9 mouse cellular contexts compared by ENCODE assay signal in the genomic region with DNA sequence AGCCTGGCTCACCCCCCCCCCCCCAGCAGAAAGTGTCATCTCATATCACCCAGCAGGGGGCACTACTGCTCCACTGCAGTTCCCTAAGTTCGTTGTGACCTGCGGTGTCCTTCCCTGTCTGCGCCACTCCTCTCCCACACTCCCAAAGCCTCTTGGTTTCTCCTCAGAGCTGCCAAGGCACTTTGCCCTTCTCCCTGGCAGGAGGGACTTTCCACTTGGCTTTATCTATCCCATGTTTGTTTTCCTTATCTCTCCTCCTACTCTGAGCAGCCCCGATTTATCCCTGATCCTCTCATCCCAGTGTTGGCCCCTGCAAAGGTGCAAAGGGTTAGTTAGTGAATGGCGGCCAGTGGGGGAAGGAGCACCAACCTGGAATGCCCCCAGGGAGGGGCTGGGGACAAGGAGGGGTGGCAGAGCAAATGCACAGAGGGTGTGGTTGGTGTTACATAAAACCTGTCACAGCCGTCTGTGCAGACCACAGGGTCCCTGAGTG. TPM values are rescaled to one million over a fixed set of nuclear protein-coding genes. Genes with fewer than 3 reads are reported as not detected.
A peak's percentile ranks its signal among the peaks of the same experiment; 100 is the strongest.
DNase-seq lines count a peak whose midpoint lies in the region; ATAC-seq and TF ChIP-seq lines count a peak whose summit lies in the region.
"Had no signal": no experiment of that assay in that cellular context is flagged by ENCODE, and none has a peak within 500 bp of the region (broad histone marks: within the 10 kb centered on the region; RNA-seq: fewer than 3 reads in every experiment).

No protein-coding gene starts in this region.

- no peak for ATAC-seq in midbrain, embryonic 13.5 days
- ATAC-seq in intestine, embryonic 16.5 days: peak; percentile 96
- peak; percentile 77 for ATAC-seq in neutrophil, adult 5-6 weeks (ENCODE audit: extremely low read depth, insufficient number of reproducible peaks, low FRiP score, poor library complexity, severe bottlenecking)

- H3K9me3 ChIP-seq in midbrain, embryonic 10.5 days (replicated peaks): no peaks in the 10 kb centered on the region
- no peaks in the 10 kb centered on the region for H3K9me3 ChIP-seq in midbrain, embryonic 13.5 days
- no peaks in the 10 kb centered on the region for H3K9me3 ChIP-seq in intestine, embryonic 16.5 days (ENCODE audit: control insufficient read depth, low read length)
- H3K9me3 ChIP-seq: embryonic facial prominence, embryonic 13.5 days had no signal

- H3K36me3 ChIP-seq in midbrain, embryonic 10.5 days: no peaks in the 10 kb centered on the region
- no peaks in the 10 kb centered on the region for H3K36me3 ChIP-seq in midbrain, embryonic 13.5 days
- no peaks in the 10 kb centered on the region for H3K36me3 ChIP-seq in intestine, embryonic 16.5 days (ENCODE audit: control insufficient read depth, insufficient read depth, low read length)
- H3K36me3 ChIP-seq in thymus, adult 2 months (ENCODE audit: control insufficient read depth, insufficient read depth, low read length): no peaks in the 10 kb centered on the region
- H3K36me3 ChIP-seq: embryonic facial prominence, embryonic 13.5 days had no signal

- TF ChIP-seq POLR2A in thymus, adult 2 months (IDR thresholded peaks at IDR 0.05; ENCODE audit: control insufficient read depth, extremely low read depth, insufficient read depth, low read length, poor library complexity): no peak

- no peak overlapping the region for H3K4me2 ChIP-seq in midbrain, embryonic 13.5 days (replicated peaks)
- no peak overlapping the region for H3K4me2 ChIP-seq in intestine, embryonic 16.5 days (ENCODE audit: low read depth, low read length)
- H3K4me2 ChIP-seq: embryonic facial prominence, embryonic 13.5 days had no signal

- WGBS in midbrain, embryonic 10.5 days: 38% methylated on average over 6 of the region's 6 CpGs
- 30% methylated on average over 6 of the region's 6 CpGs for WGBS in midbrain, embryonic 13.5 days
- WGBS in intestine, embryonic 16.5 days: 16% methylated on average over 6 of the region's 6 CpGs
- 16% methylated on average over 6 of the region's 6 CpGs for WGBS in thymus, adult 2 months

- DNase-seq in midbrain, embryonic 10.5 days (ENCODE audit: low spot score): peak; percentile 64
- peak; percentile 53 for DNase-seq in c-Kit-positive CD71-positive TER-119-positive erythroid progenitor cells, embryonic 14.5 days (ENCODE audit: low spot score)
- DNase-seq in gastrocnemius, adult 18-20 months (ENCODE audit: low spot score): peak; percentile 72
- peak; percentile 52 for DNase-seq in liver
- peak; percentile 46 for DNase-seq in thymus, adult 2 months

- no peak overlapping the region for H3K4me3 ChIP-seq in midbrain, embryonic 10.5 days
- H3K4me3 ChIP-seq in midbrain, embryonic 13.5 days (replicated peaks): no peak overlapping the region
- no peak overlapping the region for H3K4me3 ChIP-seq in intestine, embryonic 16.5 days (ENCODE audit: low read length)
- H3K4me3 ChIP-seq in thymus, adult 2 months (ENCODE audit: control insufficient read depth, insufficient read depth, low read length): no peak overlapping the region
- H3K4me3 ChIP-seq: embryonic facial prominence, embryonic 13.5 days had no signal

- H3K4me1 ChIP-seq in midbrain, embryonic 10.5 days: peaks cover 5% of the 10 kb centered on the region
- no peaks in the 10 kb centered on the region for H3K4me1 ChIP-seq in midbrain, embryonic 13.5 days (replicated peaks)
- peaks cover 3% of the 10 kb centered on the region; the same call in 1 of the 2 replicates for H3K4me1 ChIP-seq in intestine, embryonic 16.5 days (ENCODE audit: control insufficient read depth, insufficient read depth, low read length)
- no peaks in the 10 kb centered on the region; the same call in 1 of the 2 replicates for H3K4me1 ChIP-seq in thymus, adult 2 months (replicated peaks; ENCODE audit: control insufficient read depth, insufficient read depth, low read length)

- TF ChIP-seq CTCF in thymus, adult 2 months (IDR thresholded peaks at IDR 0.05; ENCODE audit: borderline replicate concordance, control insufficient read depth, extremely low read depth, insufficient read depth, low read length, poor library complexity): peak; percentile 83; the same call in 1 of the 2 replicates

- H3K27ac ChIP-seq in midbrain, embryonic 10.5 days (replicated peaks): no peak overlapping the region
- no peak overlapping the region for H3K27ac ChIP-seq in midbrain, embryonic 13.5 days
- 0 out of 2 replicates have a peak overlapping the region, but pooled peaks have one; percentile 12 for H3K27ac ChIP-seq in intestine, embryonic 16.5 days (ENCODE audit: low read length)
- no peak overlapping the region for H3K27ac ChIP-seq in thymus, adult 2 months (ENCODE audit: control insufficient read depth, insufficient read depth, low read length)
- H3K27ac ChIP-seq: embryonic facial prominence, embryonic 13.5 days had no signal

- peaks cover 22% of the 10 kb centered on the region for H3K27me3 ChIP-seq in midbrain, embryonic 10.5 days (ENCODE audit: low read depth, poor library complexity, severe bottlenecking)
- 0 out of 2 replicates have a peak, but pooled peaks cover 5% of the 10 kb centered on the region for H3K27me3 ChIP-seq in midbrain, embryonic 13.5 days
- H3K27me3 ChIP-seq in intestine, embryonic 16.5 days (replicated peaks; ENCODE audit: control insufficient read depth, insufficient read depth, low read length): peaks cover 6% of the 10 kb centered on the region; the same call in 1 of the 2 replicates
- no peaks in the 10 kb centered on the region; the same call in 1 of the 2 replicates for H3K27me3 ChIP-seq in thymus, adult 2 months (ENCODE audit: control insufficient read depth, insufficient read depth, low read length)

- H3K9ac ChIP-seq in midbrain, embryonic 13.5 days (replicated peaks): no peak overlapping the region
- no peak overlapping the region for H3K9ac ChIP-seq in intestine, embryonic 16.5 days (ENCODE audit: low read depth, low read length)
- H3K9ac ChIP-seq: embryonic facial prominence, embryonic 13.5 days had no signal

RNA-seq across cellular contexts. Expression of a gene that starts 28.9 kb away (rescaled TPM):
- polyA plus RNA-seq in midbrain, embryonic 10.5 days (2016; fragmentation: Nextera tagmentation; extraction: Ambion mirVana): 2.0 TPM in 2 replicates
- polyA plus RNA-seq in midbrain, embryonic 13.5 days (2015; fragmentation: Nextera tagmentation; extraction: Ambion mirVana): 1.2 and 1.6 TPM in 2 replicates
- total RNA-seq in gastrocnemius, adult 18-20 months (2021): 10 to 100 TPM; 54.5 to 64.1 TPM
- 8.2 and 9.5 TPM in 2 replicates for polyA plus RNA-seq in intestine, embryonic 16.5 days (2015; fragmentation: Nextera tagmentation; extraction: Ambion mirVana)
- not detected in 2 replicates for total RNA-seq in neutrophil, adult 5-6 weeks (2017)
- polyA plus RNA-seq in thymus, adult 2 months (2012; rRNA removed): 22.5 and 31.5 TPM in 2 replicates

RNA-seq across cellular contexts. Expression of a gene that starts 30.8 kb away (rescaled TPM):
- polyA plus RNA-seq in midbrain, embryonic 10.5 days (2016; fragmentation: Nextera tagmentation; extraction: Ambion mirVana): 23.6 and 25.8 TPM in 2 replicates
- polyA plus RNA-seq in midbrain, embryonic 13.5 days (2015; fragmentation: Nextera tagmentation; extraction: Ambion mirVana): 13.7 and 14.3 TPM in 2 replicates
- 1 to 10 TPM; 7.0 to 7.6 TPM for total RNA-seq in gastrocnemius, adult 18-20 months (2021)
- 26.1 and 27.4 TPM in 2 replicates for polyA plus RNA-seq in intestine, embryonic 16.5 days (2015; fragmentation: Nextera tagmentation; extraction: Ambion mirVana)
- 7.4 and 9.3 TPM in 2 replicates for total RNA-seq in neutrophil, adult 5-6 weeks (2017)
- polyA plus RNA-seq in thymus, adult 2 months (2012; rRNA removed): 18.5 and 18.7 TPM in 2 replicates

RNA-seq across cellular contexts. Expression of a gene that starts 40.6 kb away (rescaled TPM):
- 7.2 and 11.2 TPM in 2 replicates for polyA plus RNA-seq in midbrain, embryonic 10.5 days (2016; fragmentation: Nextera tagmentation; extraction: Ambion mirVana)
- polyA plus RNA-seq in midbrain, embryonic 13.5 days (2015; fragmentation: Nextera tagmentation; extraction: Ambion mirVana): 24.0 and 32.1 TPM in 2 replicates
- total RNA-seq in gastrocnemius, adult 18-20 months (2021): under 1 TPM; 0.25 to 0.52 TPM
- polyA plus RNA-seq in intestine, embryonic 16.5 days (2015; fragmentation: Nextera tagmentation; extraction: Ambion mirVana): 2.9 TPM in 2 replicates
- total RNA-seq in neutrophil, adult 5-6 weeks (2017): not detected in 2 replicates
- polyA plus RNA-seq in thymus, adult 2 months (2012; rRNA removed): 1.8 and 2.3 TPM in 2 replicates

RNA-seq across cellular contexts. Expression of a gene that starts 49.4 kb away (rescaled TPM):
- 49.4 and 49.5 TPM in 2 replicates for polyA plus RNA-seq in midbrain, embryonic 10.5 days (2016; fragmentation: Nextera tagmentation; extraction: Ambion mirVana)
- 49.6 and 51.2 TPM in 2 replicates for polyA plus RNA-seq in midbrain, embryonic 13.5 days (2015; fragmentation: Nextera tagmentation; extraction: Ambion mirVana)
- total RNA-seq in gastrocnemius, adult 18-20 months (2021): 10 to 100 TPM; 26.3 to 31.3 TPM
- polyA plus RNA-seq in intestine, embryonic 16.5 days (2015; fragmentation: Nextera tagmentation; extraction: Ambion mirVana): 53.7 and 54.7 TPM in 2 replicates
- 37.4 and 49.5 TPM in 2 replicates for total RNA-seq in neutrophil, adult 5-6 weeks (2017)
- polyA plus RNA-seq in thymus, adult 2 months (2012; rRNA removed): 61.1 and 67.0 TPM in 2 replicates

RNA-seq across cellular contexts. Expression of a gene that starts 53.9 kb away (rescaled TPM):
- 158 and 179 TPM in 2 replicates for polyA plus RNA-seq in midbrain, embryonic 10.5 days (2016; fragmentation: Nextera tagmentation; extraction: Ambion mirVana)
- 89.8 and 103 TPM in 2 replicates for polyA plus RNA-seq in midbrain, embryonic 13.5 days (2015; fragmentation: Nextera tagmentation; extraction: Ambion mirVana)
- total RNA-seq in gastrocnemius, adult 18-20 months (2021): 10 to 100 TPM; 28.2 to 35.7 TPM
- polyA plus RNA-seq in intestine, embryonic 16.5 days (2015; fragmentation: Nextera tagmentation; extraction: Ambion mirVana): 84.6 and 109 TPM in 2 replicates
- total RNA-seq in neutrophil, adult 5-6 weeks (2017): 67.6 and 68.1 TPM in 2 replicates
- polyA plus RNA-seq in thymus, adult 2 months (2012; rRNA removed): 116 and 125 TPM in 2 replicates
